Mouse (Mus musculus) MEL (cell line): ENCODE results near the gene Serinc3.

Experiments used
- BHLHE40 ChIP-seq: IDR thresholded peaks from 2 replicates; pipeline ENCODE4 v1.6.1; 2012; ENCODE audit warnings: low read depth, mild to moderate bottlenecking, inconsistent platforms, low read length, improper control_type of control experiment, borderline replicate concordance
- CTCF ChIP-seq, 3 experiments: IDR thresholded peaks in 2 of 3; conservative IDR thresholded peaks in 1 of 3; 2 replicates each; pipeline ENCODE4 v1.5.1; 2011 to 2012; ENCODE audit warnings: low read length in 3 of 3, low read depth in 2 of 3, mild to moderate bottlenecking in 2 of 3, improper control_type of control experiment in 1 of 3, inconsistent platforms in 1 of 3, mixed read lengths in 1 of 3, moderate library complexity in 1 of 3; ENCODE audit not compliant: control insufficient read depth in 1 of 3, insufficient read depth in 1 of 3, poor library complexity in 1 of 3, severe bottlenecking in 1 of 3
- E2F4 ChIP-seq: IDR thresholded peaks from 2 replicates; pipeline ENCODE4 v1.6.1; 2011; ENCODE audit warnings: low read depth, low read length, improper control_type of control experiment, borderline replicate concordance
- GATA1 ChIP-seq: IDR thresholded peaks from 2 replicates; pipeline ENCODE4 v1.6.1; 2011; ENCODE audit warnings: low read depth, low read length, improper control_type of control experiment
- MAX ChIP-seq: IDR thresholded peaks from 2 replicates; pipeline ENCODE4 v1.6.1; 2011; ENCODE audit warnings: low read length, improper control_type of control experiment
- POLR2A ChIP-seq, 2 experiments: IDR thresholded peaks; 2 replicates each; pipeline ENCODE4 v1.6.1; 2011 to 2012; ENCODE audit warnings: low read length in 2 of 2, mild to moderate bottlenecking in 2 of 2, control low read depth in 1 of 2, improper control_type of control experiment in 1 of 2, low read depth in 1 of 2, moderate library complexity in 1 of 2; ENCODE audit not compliant: control insufficient read depth in 1 of 2, insufficient read depth in 1 of 2, poor library complexity in 1 of 2
- SMC3 ChIP-seq: IDR thresholded peaks from 2 replicates; pipeline ENCODE4 v1.6.1; 2011; ENCODE audit warnings: low read depth, low read length, improper control_type of control experiment
- USF1 ChIP-seq: IDR thresholded peaks from 2 replicates; pipeline ENCODE4 v1.6.1; 2014; ENCODE audit warnings: low read depth, mild to moderate bottlenecking, inconsistent platforms, low read length, improper control_type of control experiment, moderate library complexity
- USF2 ChIP-seq, 2 experiments: IDR thresholded peaks; 2 replicates each; pipeline ENCODE4 v1.6.1; 2011 to 2012; ENCODE audit warnings: improper control_type of control experiment in 2 of 2, low read length in 2 of 2, borderline replicate concordance in 1 of 2, inconsistent platforms in 1 of 2, low read depth in 1 of 2, mild to moderate bottlenecking in 1 of 2; ENCODE audit not compliant: insufficient read depth in 1 of 2

GRCm38 (mm10) chr2:163596873-163597155 is 48.1 kb downstream of the Serinc3 start:
- TF ChIP-seq E2F4, result no peak
- no peak for TF ChIP-seq POLR2A (IDR thresholded peaks at IDR 0.05; ENCODE audit: control insufficient read depth in 1 of 2, insufficient read depth in 1 of 2, low read depth in 1 of 2, low read length in 2 of 2, poor library complexity in 1 of 2)
- no peak for TF ChIP-seq USF2 (IDR thresholded peaks at IDR 0.05; ENCODE audit: borderline replicate concordance in 1 of 2, insufficient read depth in 1 of 2, low read depth in 1 of 2, low read length in 2 of 2)
- no peak for TF ChIP-seq GATA1
- TF ChIP-seq CTCF (IDR thresholded peaks at IDR 0.05 in 2 of 3, conservative IDR thresholded peaks at IDR 0.05 in 1 of 3; ENCODE audit: control insufficient read depth in 1 of 3, insufficient read depth in 1 of 3, low read depth in 2 of 3, low read length in 3 of 3, poor library complexity in 1 of 3, severe bottlenecking in 1 of 3), result no peak
- TF ChIP-seq SMC3, result no peak
- TF ChIP-seq USF1, result no peak
- TF ChIP-seq MAX, result no peak
- TF ChIP-seq BHLHE40, result no peak
